Mouse (Mus musculus) heart, adult 2 months (tissue): ENCODE data around the gene Zfp982.
"Not testable (repeated sequence)": the region's sequence is repeated elsewhere in the genome, so short reads cannot be mapped to it uniquely, and the experiment has no call there.

Experiments
- CTCF ChIP-seq: fragments of 200-600 bp; IDR thresholded peaks from 2 replicates; pipeline ENCODE4 v1.8.1; 2022; ENCODE audit warnings: antibody characterized with exemption, mild to moderate bottlenecking, moderate library complexity
- EP300 ChIP-seq: fragments of 200-500 bp; IDR thresholded peaks from 2 replicates; pipeline ENCODE4 v1.6.1; 2011; ENCODE audit warnings: low read depth, low read length, control low read depth; ENCODE audit not compliant: insufficient read depth

DNA sequence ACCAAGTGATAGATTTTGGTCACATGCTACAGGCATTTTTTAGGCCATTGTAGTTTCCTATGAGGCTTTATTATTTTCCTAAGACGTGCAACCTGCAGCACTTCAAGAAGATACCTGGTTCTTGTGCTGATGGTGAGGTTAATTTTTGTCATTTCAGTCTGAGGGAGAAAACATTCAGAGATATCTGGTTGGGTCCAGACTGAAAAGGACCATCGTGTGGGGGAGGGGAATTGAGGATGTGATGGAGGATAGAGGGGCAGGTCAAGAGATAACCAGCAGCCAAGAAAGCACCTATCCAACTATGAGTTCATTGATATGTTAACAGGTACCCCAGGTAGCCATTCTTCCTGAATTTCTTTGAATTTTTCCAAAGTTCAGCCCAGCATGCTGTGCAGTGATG is 62.1 kb downstream of the Zfp982 start:
- not testable (repeated sequence) for TF ChIP-seq CTCF, EP300
